Mouse (Mus musculus): ENCODE data around the gene Hyls1. TPM values are rescaled to one million over a fixed set of nuclear protein-coding genes. Genes with fewer than 3 reads are reported as not detected.

The Hyls1 gene
- polyA plus RNA-seq, 1 experiment: 29.5 TPM

DNA sequence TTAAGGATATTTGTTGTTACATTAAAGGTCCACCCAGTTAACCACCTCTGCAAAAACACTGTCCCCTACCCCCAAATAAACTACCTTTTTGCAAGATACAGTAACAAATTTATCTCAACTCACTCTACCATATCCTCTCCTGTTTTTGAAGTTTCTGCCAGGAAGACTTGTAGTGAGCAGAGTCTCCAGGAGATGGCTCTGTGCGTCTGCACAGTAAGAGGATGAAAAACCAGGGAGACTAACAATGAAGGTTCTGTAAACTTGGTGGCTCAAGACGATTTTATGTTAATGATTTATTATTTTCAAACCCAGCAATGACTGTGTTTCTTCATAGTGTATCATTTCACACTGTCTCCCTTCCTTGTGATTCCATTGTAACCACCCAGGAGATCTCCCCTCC is 22.7 kb upstream of the Hyls1 start:
- TF ChIP-seq CTCF (IDR thresholded peaks at IDR 0.05; ENCODE audit: low read depth, low read length): peak; percentile 19
- no peak for TF ChIP-seq POLR2A (IDR thresholded peaks at IDR 0.05; ENCODE audit: insufficient read depth, low read length)
- Histone ChIP-seq H3K9ac (ENCODE audit: low read depth, poor library complexity, severe bottlenecking) (no peak overlapping the region), H3K4me3 (ENCODE audit: low read depth, low read length) (no peak overlapping the region), H3K27ac (ENCODE audit: insufficient read depth, low read length) (no peak overlapping the region), H3K27me3 (ENCODE audit: control insufficient read depth, insufficient read depth, low read length, poor library complexity, severe bottlenecking) (no peaks in the 10 kb centered on the region), H3K4me1 (ENCODE audit: control insufficient read depth, insufficient read depth, low read length) (no peaks in the 10 kb centered on the region), H3K36me3 (ENCODE audit: control insufficient read depth, insufficient read depth, low read length, poor library complexity, severe bottlenecking) (no peaks in the 10 kb centered on the region), H3K9me3 (replicated peaks; ENCODE audit: control insufficient read depth, insufficient read depth, low read length, poor library complexity, severe bottlenecking) (no peaks in the 10 kb centered on the region)

DNA sequence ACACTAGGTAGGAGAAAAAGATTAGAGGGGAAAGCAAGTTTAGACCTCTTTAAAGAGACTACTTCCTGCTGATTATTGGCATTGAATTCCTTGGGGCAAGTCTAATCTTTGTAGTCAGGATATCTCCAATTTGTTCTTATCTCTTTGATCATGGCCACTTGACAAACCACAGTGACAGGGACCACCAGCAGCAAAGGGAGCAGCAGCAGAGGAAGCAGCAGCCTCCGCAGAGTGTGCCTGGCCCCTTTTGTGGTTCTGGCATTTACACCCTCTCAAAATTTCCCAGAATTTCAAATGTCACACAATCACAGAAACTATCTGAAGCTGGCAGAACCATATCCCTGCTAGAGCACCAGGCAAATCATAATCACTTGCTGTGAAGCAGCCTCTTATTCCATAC is 17.5 kb upstream of the Hyls1 start:
- TF ChIP-seq CTCF (IDR thresholded peaks at IDR 0.05; ENCODE audit: low read depth, low read length): no peak
- no peak for TF ChIP-seq EP300 (IDR thresholded peaks at IDR 0.05; ENCODE audit: insufficient read depth, low read depth, low read length)
- no peak for TF ChIP-seq POLR2A (IDR thresholded peaks at IDR 0.05; ENCODE audit: insufficient read depth, low read length)
- no peaks in the 10 kb centered on the region for H3K9me3 ChIP-seq (replicated peaks; ENCODE audit: control insufficient read depth, insufficient read depth, low read length, poor library complexity, severe bottlenecking)
- no peak overlapping the region for H3K9ac ChIP-seq (ENCODE audit: low read depth, poor library complexity, severe bottlenecking)
- H3K27me3 ChIP-seq (ENCODE audit: control insufficient read depth, insufficient read depth, low read length, poor library complexity, severe bottlenecking): no peaks in the 10 kb centered on the region
- no peaks in the 10 kb centered on the region for H3K4me1 ChIP-seq (ENCODE audit: control insufficient read depth, insufficient read depth, low read length)
- no peak overlapping the region for H3K4me3 ChIP-seq (ENCODE audit: low read depth, low read length)
- H3K27ac ChIP-seq (ENCODE audit: insufficient read depth, low read length): no peak overlapping the region
- no peaks in the 10 kb centered on the region for H3K36me3 ChIP-seq (ENCODE audit: control insufficient read depth, insufficient read depth, low read length, poor library complexity, severe bottlenecking)

DNA sequence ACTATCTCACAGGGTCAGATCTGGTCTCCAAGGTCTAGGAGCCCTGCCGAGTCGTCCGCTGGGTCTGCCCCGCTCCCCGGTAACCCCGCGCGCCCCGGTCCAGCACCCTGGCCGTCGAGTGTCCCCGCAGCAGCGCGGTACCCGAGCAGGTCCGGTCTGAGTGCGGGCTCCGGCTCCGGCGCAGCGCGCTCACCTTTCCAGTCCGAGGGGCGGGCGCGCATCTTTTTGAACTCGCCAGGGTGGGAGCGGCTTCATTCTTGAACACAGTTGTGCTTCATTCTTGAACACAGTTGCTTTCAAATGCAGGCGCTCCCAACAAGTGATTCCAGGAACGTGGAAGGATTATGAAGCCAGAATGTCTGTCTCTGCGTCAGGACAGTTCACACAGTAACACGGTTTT is 4.2 kb upstream of the Hyls1 start:
- no peaks in the 10 kb centered on the region for H3K4me1 ChIP-seq (ENCODE audit: control insufficient read depth, insufficient read depth, low read length)
- no peaks in the 10 kb centered on the region for H3K27me3 ChIP-seq (ENCODE audit: control insufficient read depth, insufficient read depth, low read length, poor library complexity, severe bottlenecking)
- TF ChIP-seq CTCF (IDR thresholded peaks at IDR 0.05; ENCODE audit: low read depth, low read length): no peak
- no peak for TF ChIP-seq EP300 (IDR thresholded peaks at IDR 0.05; ENCODE audit: insufficient read depth, low read depth, low read length)
- H3K4me3 ChIP-seq (ENCODE audit: low read depth, low read length): peak overlapping the region; percentile 52
- no peak overlapping the region for H3K27ac ChIP-seq (ENCODE audit: insufficient read depth, low read length)
- H3K9ac ChIP-seq (ENCODE audit: low read depth, poor library complexity, severe bottlenecking): peak overlapping the region; percentile 47; the same call in 1 of the 2 replicates
- no peaks in the 10 kb centered on the region for H3K36me3 ChIP-seq (ENCODE audit: control insufficient read depth, insufficient read depth, low read length, poor library complexity, severe bottlenecking)
- H3K9me3 ChIP-seq (replicated peaks; ENCODE audit: control insufficient read depth, insufficient read depth, low read length, poor library complexity, severe bottlenecking): no peaks in the 10 kb centered on the region

DNA sequence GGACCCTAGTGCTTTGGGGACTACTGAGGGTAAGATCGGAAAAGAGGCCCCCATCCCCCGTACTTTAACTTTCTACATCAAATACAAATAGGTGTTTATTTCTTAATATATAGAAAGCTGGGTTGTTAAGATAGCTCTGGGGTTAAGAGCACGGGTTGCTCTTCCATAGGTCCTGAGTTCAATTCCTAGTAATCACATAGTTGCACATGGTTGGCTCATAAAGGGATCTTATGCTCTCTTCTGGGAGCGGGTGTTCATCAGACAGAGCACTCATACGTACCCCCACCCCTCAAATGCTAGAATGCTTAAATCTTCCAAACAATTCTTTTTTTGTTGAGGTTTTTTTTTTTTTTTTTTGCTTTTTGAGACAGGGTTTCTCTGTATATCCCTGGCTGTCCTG is 465 bp upstream of the Hyls1 start:
- no peaks in the 10 kb centered on the region for H3K4me1 ChIP-seq (ENCODE audit: control insufficient read depth, insufficient read depth, low read length)
- no peak for TF ChIP-seq CTCF (IDR thresholded peaks at IDR 0.05; ENCODE audit: low read depth, low read length)
- no peak for TF ChIP-seq POLR2A (IDR thresholded peaks at IDR 0.05; ENCODE audit: insufficient read depth, low read length)
- no peak for TF ChIP-seq EP300 (IDR thresholded peaks at IDR 0.05; ENCODE audit: insufficient read depth, low read depth, low read length)
- peak overlapping the region; percentile 61 for H3K9ac ChIP-seq (ENCODE audit: low read depth, poor library complexity, severe bottlenecking)
- peaks cover 27% of the 10 kb centered on the region for H3K36me3 ChIP-seq (ENCODE audit: control insufficient read depth, insufficient read depth, low read length, poor library complexity, severe bottlenecking)
- H3K9me3 ChIP-seq (replicated peaks; ENCODE audit: control insufficient read depth, insufficient read depth, low read length, poor library complexity, severe bottlenecking): no peaks in the 10 kb centered on the region
- peak overlapping the region; percentile 50 for H3K4me3 ChIP-seq (ENCODE audit: low read depth, low read length)
- H3K27me3 ChIP-seq (ENCODE audit: control insufficient read depth, insufficient read depth, low read length, poor library complexity, severe bottlenecking): no peaks in the 10 kb centered on the region
- H3K27ac ChIP-seq (ENCODE audit: insufficient read depth, low read length): no peak overlapping the region

DNA sequence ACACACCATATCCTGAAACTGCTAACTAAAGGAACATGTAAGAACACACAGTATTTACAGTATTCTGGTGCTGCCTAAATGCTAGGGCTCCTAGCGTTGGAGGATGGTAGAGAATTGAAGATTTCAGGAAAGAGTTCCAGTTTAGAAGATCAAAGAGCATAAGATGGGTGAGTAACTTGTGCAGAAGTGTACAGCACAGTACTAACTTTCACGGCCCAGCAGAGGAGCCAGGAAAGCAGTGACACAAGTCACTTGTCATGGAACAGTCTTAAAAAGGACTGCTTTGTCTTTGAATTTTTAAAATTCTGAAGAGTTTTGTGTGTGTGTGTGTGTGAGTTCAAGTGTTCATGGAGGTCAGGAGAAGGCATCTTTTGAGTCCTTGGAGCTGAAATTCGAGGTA is 2.2 kb downstream of the Hyls1 start:
- Histone ChIP-seq H3K36me3 (ENCODE audit: control insufficient read depth, insufficient read depth, low read length, poor library complexity, severe bottlenecking) (peaks cover 46% of the 10 kb centered on the region), H3K27me3 (ENCODE audit: control insufficient read depth, insufficient read depth, low read length, poor library complexity, severe bottlenecking) (no peaks in the 10 kb centered on the region), H3K4me1 (ENCODE audit: control insufficient read depth, insufficient read depth, low read length) (no peaks in the 10 kb centered on the region), H3K27ac (ENCODE audit: insufficient read depth, low read length) (no peak overlapping the region), H3K4me3 (ENCODE audit: low read depth, low read length) (no peak overlapping the region), H3K9ac (ENCODE audit: low read depth, poor library complexity, severe bottlenecking) (no peak overlapping the region), H3K9me3 (replicated peaks; ENCODE audit: control insufficient read depth, insufficient read depth, low read length, poor library complexity, severe bottlenecking) (no peaks in the 10 kb centered on the region)
- TF ChIP-seq EP300 (IDR thresholded peaks at IDR 0.05; ENCODE audit: insufficient read depth, low read depth, low read length) (no peak), CTCF (IDR thresholded peaks at IDR 0.05; ENCODE audit: low read depth, low read length) (no peak), POLR2A (IDR thresholded peaks at IDR 0.05; ENCODE audit: insufficient read depth, low read length) (no peak)

DNA sequence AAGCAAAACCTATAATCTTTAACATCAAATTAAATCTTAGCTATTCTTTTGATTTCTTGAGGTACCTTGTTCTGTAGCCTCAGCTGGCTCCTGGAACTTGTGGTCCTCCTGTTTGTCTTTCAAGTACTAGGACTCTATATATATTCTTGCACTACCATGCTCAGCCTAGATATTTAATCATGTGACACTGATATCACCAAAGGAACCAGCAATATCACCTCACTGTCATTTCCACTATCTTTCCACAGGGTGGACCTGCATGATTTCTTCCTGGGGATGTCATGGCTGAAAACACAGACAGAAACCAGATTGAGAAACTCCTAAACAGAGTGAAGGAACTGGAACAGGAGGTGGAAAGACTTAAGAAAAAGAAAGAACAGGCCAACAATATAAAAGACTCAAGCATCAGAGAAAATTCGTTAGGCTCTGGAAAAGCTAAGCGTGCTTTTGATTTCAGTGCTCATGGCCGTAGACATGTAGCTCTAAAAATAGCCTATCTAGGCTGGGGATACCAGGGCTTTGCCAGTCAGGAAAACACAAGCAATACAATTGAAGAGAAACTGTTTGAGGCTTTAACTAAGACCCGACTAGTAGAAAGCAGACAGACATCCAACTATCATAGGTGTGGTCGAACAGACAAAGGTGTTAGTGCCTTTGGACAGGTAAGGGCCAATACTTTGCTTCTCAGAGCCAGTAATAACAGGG is 5.5 kb downstream of the Hyls1 start:
- H3K36me3 ChIP-seq (ENCODE audit: control insufficient read depth, insufficient read depth, low read length, poor library complexity, severe bottlenecking): peaks cover 58% of the 10 kb centered on the region
- H3K4me1 ChIP-seq (ENCODE audit: control insufficient read depth, insufficient read depth, low read length): no peaks in the 10 kb centered on the region
- H3K27me3 ChIP-seq (ENCODE audit: control insufficient read depth, insufficient read depth, low read length, poor library complexity, severe bottlenecking): no peaks in the 10 kb centered on the region
- TF ChIP-seq CTCF (IDR thresholded peaks at IDR 0.05; ENCODE audit: low read depth, low read length) (no peak), EP300 (IDR thresholded peaks at IDR 0.05; ENCODE audit: insufficient read depth, low read depth, low read length) (no peak), POLR2A (IDR thresholded peaks at IDR 0.05; ENCODE audit: insufficient read depth, low read length) (no peak)
- H3K9me3 ChIP-seq (replicated peaks; ENCODE audit: control insufficient read depth, insufficient read depth, low read length, poor library complexity, severe bottlenecking): no peaks in the 10 kb centered on the region
- no peak overlapping the region for H3K4me3 ChIP-seq (ENCODE audit: low read depth, low read length)
- no peak overlapping the region for H3K27ac ChIP-seq (ENCODE audit: insufficient read depth, low read length)
- H3K9ac ChIP-seq (ENCODE audit: low read depth, poor library complexity, severe bottlenecking): no peak overlapping the region

Data from ES-Bruce4 (cell line).